Mouse (Mus musculus): ENCODE results near the gene Cbx1. TPM values are rescaled to one million over a fixed set of nuclear protein-coding genes. Genes with fewer than 3 reads are reported as not detected.
"Not testable (repeated sequence)": the region's sequence is repeated elsewhere in the genome, so short reads cannot be mapped to it uniquely, and the experiment has no call there.

Cbx1 gene
- total RNA-seq, 2 experiments from 2014 or later = 40.8 to 46.9 TPM

GRCm38 (mm10) chr11:96808066-96808465 is 19.1 kb downstream of the Cbx1 start:
- intact Hi-C loops (cut with DNase I) = no loop called here

GRCm38 (mm10) chr11:96809562-96810235 is 20.8 kb downstream of the Cbx1 start:
- no peak for DNase-seq (ENCODE audit: low spot score in 2 of 2)
- intact Hi-C loops (cut with DNase I) = no loop called here

More at GRCm38 (mm10) chr11:96808066-96808465, 19.1 kb downstream of the Cbx1 start:
- DNase-seq (ENCODE audit: low spot score in 2 of 2) = no peak

GRCm38 (mm10) chr11:96811188-96811587 is 22.3 kb downstream of the Cbx1 start:
- intact Hi-C loops (cut with DNase I) = not testable (repeated sequence)

GRCm38 (mm10) chr11:96813455-96813854 is 24.5 kb downstream of the Cbx1 start:
- DNase-seq (ENCODE audit: low spot score in 2 of 2) = no peak
- intact Hi-C loops (cut with DNase I) = no loop called here

More at GRCm38 (mm10) chr11:96811188-96811587, 22.3 kb downstream of the Cbx1 start:
- not testable (repeated sequence) for DNase-seq (ENCODE audit: low spot score in 2 of 2)

- no peak for DNase-seq (ENCODE audit: low spot score in 2 of 2)
- intact Hi-C loops (cut with DNase I) = no loop called here
These were observed 25.0 kb downstream of the Cbx1 start for GRCm38 (mm10) chr11:96813920-96814319.

- intact Hi-C loops (cut with DNase I) = no loop called here
- DNase-seq (ENCODE audit: low spot score in 2 of 2) = no peak
These were observed 25.5 kb downstream of the Cbx1 start for GRCm38 (mm10) chr11:96814443-96814842.

- intact Hi-C loops (cut with DNase I) = no loop called here
- no peak for DNase-seq (ENCODE audit: low spot score in 2 of 2)
These were observed 27.0 kb downstream of the Cbx1 start for GRCm38 (mm10) chr11:96815895-96816294.

DNA sequence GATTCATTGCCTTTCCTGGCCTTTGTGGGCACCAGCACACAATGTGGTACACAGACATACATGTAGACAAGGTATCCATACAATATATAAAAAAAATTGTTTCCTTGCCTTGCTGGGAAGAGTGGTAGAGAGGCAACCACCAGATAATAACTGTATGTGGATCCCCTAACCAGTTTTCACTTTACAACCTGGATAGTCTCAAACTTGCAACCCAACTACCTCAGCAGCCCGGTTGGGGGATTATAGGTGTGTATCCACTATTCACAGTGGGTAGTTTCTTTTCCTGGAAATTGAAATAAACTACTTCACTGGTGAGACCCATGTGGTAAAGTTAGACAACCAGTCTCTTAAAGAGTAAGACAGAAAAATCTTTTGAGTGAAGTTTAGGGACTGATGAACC is 27.6 kb downstream of the Cbx1 start:
- no peak for DNase-seq (ENCODE audit: low spot score in 2 of 2)
- intact Hi-C loops (cut with DNase I) = no loop called here

GRCm38 (mm10) chr11:96816979-96817378 is 28.1 kb downstream of the Cbx1 start:
- no peak for DNase-seq (ENCODE audit: low spot score in 2 of 2)
- intact Hi-C loops (cut with DNase I) = no loop called here

GRCm38 (mm10) chr11:96818128-96818710 is 29.3 kb downstream of the Cbx1 start:
- DNase-seq (ENCODE audit: low spot score in 2 of 2) = no peak
- intact Hi-C loops (cut with DNase I) = no loop called here

DNA sequence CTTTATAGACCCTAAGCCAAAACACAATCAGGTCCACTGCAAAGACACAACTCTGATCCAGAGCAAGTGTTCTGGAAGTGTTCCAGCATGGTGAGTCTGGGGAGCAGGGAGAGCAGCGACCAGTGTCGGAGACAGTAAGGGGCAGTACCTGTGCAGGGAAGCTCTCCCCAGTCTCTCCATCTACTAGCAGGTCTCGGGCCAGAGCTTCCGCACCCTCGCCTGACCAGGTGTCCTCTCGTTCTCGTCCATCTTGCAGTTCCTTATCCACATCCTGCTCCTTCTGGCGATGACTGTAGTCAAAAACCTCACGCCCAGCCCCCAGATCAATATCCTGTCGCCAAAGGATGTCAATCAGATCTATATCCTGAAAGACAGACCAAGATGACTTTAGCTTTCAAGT is 33.0 kb downstream of the Cbx1 start:
- intact Hi-C loops (cut with DNase I) = loop anchor here (5.0 kb wide), 2 partner anchors 35 to 45 kb away; partner anchors contain the start of gene Snx11

DNA sequence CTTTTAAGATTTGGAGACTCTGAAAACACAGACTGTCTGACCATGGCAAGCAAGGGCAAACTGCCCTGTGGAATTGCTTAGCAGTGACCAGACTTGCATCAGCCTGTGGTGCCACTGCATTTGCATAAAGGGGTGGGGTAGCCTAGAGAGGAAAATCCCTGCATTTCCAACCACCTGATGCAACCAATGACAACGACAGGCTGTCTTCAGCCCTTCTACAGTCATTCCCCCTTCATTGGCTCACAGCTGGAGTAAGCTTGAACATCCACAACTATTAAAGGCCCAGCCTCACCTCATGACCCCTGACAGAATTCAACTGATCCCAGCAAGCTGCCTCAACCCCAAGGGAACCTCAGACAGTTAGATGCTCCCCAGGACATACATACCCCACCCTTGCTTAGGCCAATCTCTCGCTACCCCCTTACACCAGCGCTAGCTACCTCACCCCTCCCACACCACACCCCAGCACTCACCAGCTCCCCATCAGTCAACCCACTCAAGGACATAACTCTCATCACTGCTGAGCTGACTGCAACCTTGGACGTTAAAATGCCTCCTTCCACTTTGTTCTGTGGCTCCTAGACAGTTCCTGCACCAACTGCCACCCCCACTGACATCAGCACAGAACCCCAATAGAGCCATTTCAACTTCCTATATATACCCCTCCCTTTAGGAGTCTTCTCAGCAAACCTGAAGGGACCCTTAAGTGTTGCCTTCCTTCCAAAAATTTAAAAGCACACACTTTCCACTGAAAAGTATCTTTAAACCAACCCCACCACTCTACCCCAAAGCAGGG is 33.9 kb downstream of the Cbx1 start:
- DNase-seq (ENCODE audit: low spot score in 2 of 2) = no peak

More for the DNA sequence above, 33.0 kb downstream of the Cbx1 start:
- DNase-seq (ENCODE audit: low spot score in 2 of 2) = no peak

DNA sequence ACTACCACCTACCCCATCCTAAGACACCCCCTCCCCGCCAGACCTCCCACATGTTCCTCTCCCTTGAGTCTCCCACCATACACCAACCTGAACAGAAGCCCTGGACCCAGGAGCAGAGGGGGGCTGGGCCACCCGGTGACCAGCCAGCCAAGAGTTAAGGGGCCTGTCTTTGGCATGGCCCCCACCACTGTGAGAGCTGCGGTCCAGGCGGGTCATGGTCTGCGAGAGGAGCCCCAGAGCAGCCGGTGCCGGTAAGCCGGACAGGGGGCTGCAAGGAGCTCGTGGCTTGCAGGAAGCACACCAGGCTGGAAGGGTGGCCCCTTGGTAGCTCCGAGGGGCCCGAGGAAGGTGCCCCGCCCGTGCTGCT is 34.5 kb downstream of the Cbx1 start:
- intact Hi-C loops (cut with DNase I) = loop anchor here (5.0 kb wide), 2 partner anchors 34 to 46 kb away; partner anchors contain the start of gene Snx11
- no peak for DNase-seq (ENCODE audit: low spot score in 2 of 2)

More for the DNA sequence above, 33.9 kb downstream of the Cbx1 start:
- intact Hi-C loops (cut with DNase I) = loop anchor here (5.0 kb wide), 2 partner anchors 34 to 46 kb away; partner anchors contain the start of gene Snx11

DNA sequence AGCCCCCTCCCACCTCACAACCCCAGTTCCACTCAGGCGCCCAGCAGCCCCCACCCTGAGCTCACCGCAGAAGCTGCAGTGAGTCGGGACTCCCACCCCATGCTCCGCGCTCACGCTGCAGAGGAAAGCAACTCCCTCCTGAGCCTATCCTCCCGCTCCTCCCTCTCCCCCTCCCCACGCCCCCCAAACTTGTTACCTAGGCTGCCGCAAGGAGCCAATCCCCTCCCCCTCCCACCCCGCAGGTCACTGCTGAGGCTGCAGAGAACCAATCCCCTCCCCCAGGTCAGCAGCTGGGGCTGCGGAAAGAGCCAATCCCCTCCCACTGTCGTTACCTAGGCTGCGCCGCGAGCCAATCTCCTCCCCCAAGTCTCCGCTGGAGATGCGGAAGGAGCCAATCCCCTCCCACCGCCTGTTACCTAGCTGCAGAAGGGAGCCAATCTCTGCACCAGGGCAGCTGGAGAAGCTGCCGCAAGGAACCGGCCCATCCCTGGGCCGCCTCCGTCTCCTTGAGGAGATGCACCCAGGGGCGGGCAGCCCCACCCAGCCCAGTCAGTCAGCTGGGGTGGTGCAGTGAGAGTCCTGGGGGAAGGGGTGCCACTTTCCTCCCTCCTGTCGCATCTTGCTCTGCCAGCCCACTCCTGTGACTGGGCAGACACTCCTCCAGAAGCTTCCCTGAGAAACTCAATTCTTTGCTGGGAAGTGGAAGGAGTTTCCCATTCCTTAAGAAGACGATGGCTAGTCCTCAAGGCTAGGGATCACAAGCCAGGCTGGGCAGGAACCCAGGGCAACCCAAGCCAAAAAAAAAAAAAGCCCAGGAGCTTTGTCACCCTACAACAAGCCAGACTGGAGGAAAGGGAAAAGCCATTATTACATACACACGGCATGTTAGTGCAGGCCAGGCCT is 35.2 kb downstream of the Cbx1 start:
- DNase-seq (ENCODE audit: low spot score in 2 of 2) = peak; percentile 90
- intact Hi-C loops (cut with DNase I) = loop anchor here (5.0 kb wide), 2 partner anchors 33 to 47 kb away; partner anchors contain the start of gene Snx11

DNA sequence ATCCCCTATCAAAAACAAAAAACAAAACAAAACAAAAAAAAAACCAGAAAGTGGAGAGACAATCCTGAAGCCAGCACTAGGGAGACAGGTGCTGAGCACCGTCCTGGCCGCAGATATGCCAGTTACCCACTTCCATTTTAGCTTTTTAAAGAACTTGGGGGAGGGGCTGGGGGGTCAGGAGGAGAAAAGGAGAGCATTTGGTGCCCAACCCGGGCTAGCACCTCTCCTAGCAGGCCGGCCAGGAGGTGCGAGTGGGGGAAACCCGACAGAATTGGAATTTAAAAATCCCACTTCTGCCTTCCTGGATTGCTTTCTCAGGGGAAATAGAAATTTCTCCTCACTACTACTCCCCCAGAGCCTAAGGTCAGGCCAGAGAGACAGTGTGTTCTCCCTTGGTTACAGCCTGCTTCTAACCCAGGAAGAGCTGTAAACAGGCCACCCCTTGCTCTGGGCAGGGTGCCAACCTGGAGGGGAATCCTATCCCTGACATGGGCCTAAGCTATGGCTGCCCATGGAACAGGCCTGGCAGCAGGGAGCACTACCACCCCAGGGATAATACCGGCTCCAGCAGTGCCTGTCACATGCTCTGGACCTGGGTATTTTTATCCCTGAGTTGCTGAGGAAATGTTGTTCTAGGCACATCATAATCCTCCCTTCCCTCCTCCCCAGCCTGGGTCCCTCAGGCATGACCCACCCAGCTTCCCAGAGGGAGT is 36.0 kb downstream of the Cbx1 start:
- intact Hi-C loops (cut with DNase I) = loop anchor here (5.0 kb wide), 2 partner anchors 32 to 48 kb away; partner anchors contain the start of gene Snx11
- peak in 1 of 2 experiments; percentile 60 for DNase-seq (ENCODE audit: low spot score in 2 of 2)

GRCm38 (mm10) chr11:96826481-96826880 is 37.6 kb downstream of the Cbx1 start:
- DNase-seq (ENCODE audit: low spot score in 2 of 2) = no peak
- intact Hi-C loops (cut with DNase I) = no loop called here

- no peak for DNase-seq (ENCODE audit: low spot score in 2 of 2)
- intact Hi-C loops (cut with DNase I) = no loop called here
These were observed 38.2 kb downstream of the Cbx1 start for GRCm38 (mm10) chr11:96827062-96827581.

- DNase-seq (ENCODE audit: low spot score in 2 of 2) = no peak
- intact Hi-C loops (cut with DNase I) = no loop called here
These were observed 39.0 kb downstream of the Cbx1 start for GRCm38 (mm10) chr11:96827917-96828316.

Measured in left cerebral cortex, postnatal 36 days (tissue).